Comparison of ENCODE assay signal across 8 mouse cellular contexts in genomic region chr9:63716150-63717138, GRCm38 (mm10). TPM values are rescaled to one million over a fixed set of nuclear protein-coding genes. Genes with fewer than 3 reads are reported as not detected.
A peak's percentile ranks its signal among the peaks of the same experiment; 100 is the strongest.
DNase-seq lines count a peak whose midpoint lies in the region; ATAC-seq and TF ChIP-seq lines count a peak whose summit lies in the region.

No protein-coding gene starts in this region.

- H3K27ac ChIP-seq in gastrocnemius, adult 2 months = peak overlapping the region; percentile 80
- peak overlapping the region; percentile 35; the same call in 1 of the 2 replicates for H3K27ac ChIP-seq in liver, embryonic 15.5 days (replicated peaks)

- peaks cover 66% of the 10 kb centered on the region for H3K4me1 ChIP-seq in liver, embryonic 15.5 days (replicated peaks)

- no peak overlapping the region for H3K9ac ChIP-seq in liver, embryonic 15.5 days

- WGBS in liver, embryonic 15.5 days (ENCODE audit: insufficient replicate concordance) = 21% methylated on average over 18 of the region's 18 CpGs

- H3K27me3 ChIP-seq in liver, embryonic 15.5 days = no peaks in the 10 kb centered on the region

- H3K4me2 ChIP-seq in liver, embryonic 15.5 days = peak overlapping the region; percentile 29

- no peaks in the 10 kb centered on the region for H3K9me3 ChIP-seq in liver, embryonic 15.5 days (replicated peaks)

- ATAC-seq in liver, embryonic 15.5 days (ENCODE audit: insufficient read depth) = peak; percentile 44; the same call in 1 of the 2 replicates
- ATAC-seq in frontal cortex, adult (ENCODE audit: low TSS enrichment) = no peak

- DNase-seq in 416B (ENCODE audit: low read depth) (peak; percentile 98), ZHBTc4 (ENCODE audit: low read depth, low spot score) (peak; percentile 31)
- peak; percentile 89 for DNase-seq in gastrocnemius, adult 2 months
- peak; percentile 82 for DNase-seq in induced T-regulatory cell, adult 2 months (ENCODE audit: low read depth)
- DNase-seq in retina, embryonic 14.5 days (ENCODE audit: low spot score) = peak; percentile 42
- no peak for DNase-seq in cerebellum, postnatal 14 days

- H3K36me3 ChIP-seq in liver, embryonic 15.5 days (replicated peaks) = no peaks in the 10 kb centered on the region

- TF ChIP-seq CTCF in gastrocnemius, adult 2 months (IDR thresholded peaks at IDR 0.05) = no peak

- H3K4me3 ChIP-seq in gastrocnemius, adult 2 months = peak overlapping the region; percentile 30
- no peak overlapping the region for H3K4me3 ChIP-seq in liver, embryonic 15.5 days (replicated peaks)

- intact Hi-C loops in gastrocnemius, adult 2 months (cut with DNase I) = no loop called here

RNA-seq across cellular contexts. Expression of gene Smad3, which starts 41.4 kb away (rescaled TPM):
- 10 to 100 TPM; 61.7 to 75.3 TPM for total RNA-seq in gastrocnemius, adult 2 months (2021)
- 3.0 TPM in 2 replicates for polyA plus RNA-seq in liver, embryonic 15.5 days (2015; fragmentation: Nextera tagmentation; extraction: Ambion mirVana)

Comparison
In these comparisons a context has a peak if more than half of its experiments do, and no peak if none do; other contexts are left out.
1. DNase-seq: peak in 416B (single experiment), ZHBTc4 (single experiment), gastrocnemius, adult 2 months (single experiment), induced T-regulatory cell, adult 2 months (single experiment) and retina, embryonic 14.5 days (single experiment); none in cerebellum, postnatal 14 days (0 of 2).